Mouse (Mus musculus): ENCODE measurements around the gene Usp3. TPM values are rescaled to one million over a fixed set of nuclear protein-coding genes. Genes with fewer than 3 reads are reported as not detected.

Gene Usp3
- polyA plus RNA-seq, 1 experiment from 2014 or later, result 99.8 TPM

DNA sequence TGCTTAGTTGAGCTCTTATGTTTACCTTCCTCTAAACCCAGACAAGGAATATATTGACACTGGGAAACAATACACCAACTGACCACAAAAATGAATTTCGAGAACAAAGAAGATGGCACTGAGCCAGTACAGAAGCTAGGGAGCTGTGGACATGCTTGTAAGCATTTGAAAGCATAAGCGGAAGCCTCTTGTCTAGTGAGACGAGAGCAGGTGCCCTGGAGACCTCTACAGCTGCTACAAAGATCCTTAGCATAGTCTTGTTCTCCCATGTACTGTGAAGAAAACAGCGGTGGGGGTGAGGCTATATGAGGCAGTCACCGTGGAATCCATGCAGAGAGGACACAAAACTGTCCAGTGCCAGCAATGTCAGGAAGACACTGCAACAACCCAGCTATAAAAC, 74.0 kb downstream of the Usp3 start:
- Histone ChIP-seq H3K36me3 (ENCODE audit: control insufficient read depth, insufficient read depth, low read length) (peaks cover 8% of the 10 kb centered on the region; the same call in 1 of the 2 replicates), H3K27ac (ENCODE audit: low read depth, low read length) (no peak overlapping the region), H3K4me2 (ENCODE audit: low read depth, low read length, severe bottlenecking) (no peak overlapping the region), H3K27me3 (ENCODE audit: control insufficient read depth, insufficient read depth, low read length) (no peaks in the 10 kb centered on the region), H3K9me3 (ENCODE audit: control insufficient read depth, low read length) (no peaks in the 10 kb centered on the region), H3K9ac (ENCODE audit: low read length) (no peak overlapping the region), H3K4me3 (ENCODE audit: low read depth, low read length) (no peak overlapping the region), H3K4me1 (replicated peaks; ENCODE audit: control insufficient read depth, insufficient read depth, low read length) (no peaks in the 10 kb centered on the region)
- 83% methylated on average over 5 of the region's 5 CpGs for WGBS
- DNase-seq (ENCODE audit: low spot score), result no peak
- ATAC-seq (replicated peaks; ENCODE audit: low FRiP score), result no peak

DNA sequence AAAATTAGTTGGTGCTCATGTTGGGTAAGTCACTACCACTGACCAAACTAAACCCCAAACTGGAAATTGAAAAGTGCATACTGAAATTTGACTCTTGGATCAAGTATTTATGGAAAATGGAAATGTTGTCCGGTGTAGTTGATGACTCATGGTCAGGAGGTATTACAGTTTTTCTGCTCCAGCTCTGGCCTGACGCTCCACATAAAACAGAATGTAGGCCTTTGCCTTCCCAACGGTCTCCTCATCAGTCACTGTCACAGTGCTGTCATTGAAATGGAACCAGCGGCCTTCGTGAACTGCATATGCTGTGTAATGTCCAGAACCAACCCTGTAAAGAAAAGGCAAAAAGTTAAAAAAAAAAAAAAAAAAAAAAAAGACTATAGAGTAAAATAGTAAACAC, 74.7 kb downstream of the Usp3 start:
- Histone ChIP-seq H3K36me3 (ENCODE audit: control insufficient read depth, insufficient read depth, low read length) (peaks cover 8% of the 10 kb centered on the region; the same call in 1 of the 2 replicates), H3K4me1 (replicated peaks; ENCODE audit: control insufficient read depth, insufficient read depth, low read length) (no peaks in the 10 kb centered on the region), H3K27ac (ENCODE audit: low read depth, low read length) (no peak overlapping the region), H3K4me2 (ENCODE audit: low read depth, low read length, severe bottlenecking) (no peak overlapping the region), H3K9ac (ENCODE audit: low read length) (no peak overlapping the region), H3K4me3 (ENCODE audit: low read depth, low read length) (no peak overlapping the region), H3K9me3 (ENCODE audit: control insufficient read depth, low read length) (no peaks in the 10 kb centered on the region), H3K27me3 (ENCODE audit: control insufficient read depth, insufficient read depth, low read length) (no peaks in the 10 kb centered on the region)
- no peak for DNase-seq (ENCODE audit: low spot score)
- ATAC-seq (replicated peaks; ENCODE audit: low FRiP score), result no peak
- 95% methylated on average over 5 of the region's 5 CpGs for WGBS

DNA sequence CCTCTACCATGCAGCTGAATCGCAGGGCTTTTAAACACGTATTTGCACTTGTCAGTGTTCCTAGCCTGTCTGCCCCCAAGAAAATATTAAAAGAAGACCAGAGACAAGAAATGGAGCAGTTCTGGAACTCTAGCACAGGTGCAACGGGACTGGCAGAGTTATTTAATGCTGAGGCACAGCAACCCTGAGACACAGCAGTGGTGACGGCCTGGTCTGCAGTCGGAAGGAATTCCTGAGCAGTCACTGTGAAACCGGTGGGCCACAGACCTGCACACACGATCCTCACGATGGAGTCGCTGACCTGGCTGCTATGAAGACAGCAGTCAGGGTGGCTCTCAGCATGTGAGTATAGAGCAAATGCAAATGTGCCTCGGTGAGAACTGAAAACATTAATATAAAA, 75.2 kb downstream of the Usp3 start:
- no peak overlapping the region for H3K4me3 ChIP-seq (ENCODE audit: low read depth, low read length)
- WGBS, result 93% methylated on average over 10 of the region's 10 CpGs
- no peaks in the 10 kb centered on the region for H3K27me3 ChIP-seq (ENCODE audit: control insufficient read depth, insufficient read depth, low read length)
- H3K27ac ChIP-seq (ENCODE audit: low read depth, low read length), result no peak overlapping the region
- H3K4me1 ChIP-seq (replicated peaks; ENCODE audit: control insufficient read depth, insufficient read depth, low read length), result no peaks in the 10 kb centered on the region; the same call in 1 of the 2 replicates
- peaks cover 8% of the 10 kb centered on the region; the same call in 1 of the 2 replicates for H3K36me3 ChIP-seq (ENCODE audit: control insufficient read depth, insufficient read depth, low read length)
- no peak overlapping the region for H3K9ac ChIP-seq (ENCODE audit: low read length)
- DNase-seq (ENCODE audit: low spot score), result no peak
- H3K4me2 ChIP-seq (ENCODE audit: low read depth, low read length, severe bottlenecking), result no peak overlapping the region
- no peak for ATAC-seq (replicated peaks; ENCODE audit: low FRiP score)
- H3K9me3 ChIP-seq (ENCODE audit: control insufficient read depth, low read length), result no peaks in the 10 kb centered on the region

DNA sequence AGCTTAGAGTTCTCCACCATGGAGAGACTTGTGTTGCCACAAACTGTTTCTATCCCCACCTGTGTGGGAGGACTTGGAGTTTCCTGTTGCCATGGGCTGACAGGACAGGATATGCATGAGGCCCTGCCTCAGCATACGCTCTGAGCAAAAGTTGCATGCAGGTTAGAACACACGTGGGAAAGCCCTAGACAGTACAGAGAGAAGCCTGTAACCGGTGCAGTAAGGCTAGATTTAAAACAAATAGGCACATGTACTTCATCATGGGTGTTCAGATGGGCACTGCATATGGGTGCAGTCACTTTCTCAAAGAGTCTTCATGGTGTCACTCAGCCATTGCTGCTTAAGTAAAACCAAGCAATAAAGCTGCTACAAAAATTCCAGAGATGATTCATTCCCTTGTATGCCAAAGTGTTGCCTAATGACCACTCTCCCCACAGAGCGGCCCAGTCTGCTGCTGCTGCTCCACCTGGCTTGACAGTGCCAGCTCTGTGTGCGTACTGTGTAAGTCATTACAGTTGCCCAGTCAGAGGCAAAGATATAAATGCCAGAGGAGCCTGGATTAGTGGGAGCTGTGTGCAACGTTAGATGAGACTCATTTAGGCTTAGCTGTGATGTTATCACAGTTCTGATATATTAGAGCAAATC, 76.5 kb downstream of the Usp3 start:
- H3K4me2 ChIP-seq (ENCODE audit: low read depth, low read length, severe bottlenecking), result no peak overlapping the region
- no peak overlapping the region for H3K9ac ChIP-seq (ENCODE audit: low read length)
- 90% methylated on average over 6 of the region's 6 CpGs for WGBS
- peaks cover 3% of the 10 kb centered on the region; the same call in 1 of the 2 replicates for H3K4me1 ChIP-seq (replicated peaks; ENCODE audit: control insufficient read depth, insufficient read depth, low read length)
- no peak overlapping the region for H3K27ac ChIP-seq (ENCODE audit: low read depth, low read length)
- ATAC-seq (replicated peaks; ENCODE audit: low FRiP score) (no peak), DNase-seq (ENCODE audit: low spot score) (no peak)
- no peaks in the 10 kb centered on the region for H3K9me3 ChIP-seq (ENCODE audit: control insufficient read depth, low read length)
- H3K27me3 ChIP-seq (ENCODE audit: control insufficient read depth, insufficient read depth, low read length), result no peaks in the 10 kb centered on the region
- no peak overlapping the region for H3K4me3 ChIP-seq (ENCODE audit: low read depth, low read length)
- peaks cover 8% of the 10 kb centered on the region; the same call in 1 of the 2 replicates for H3K36me3 ChIP-seq (ENCODE audit: control insufficient read depth, insufficient read depth, low read length)

DNA sequence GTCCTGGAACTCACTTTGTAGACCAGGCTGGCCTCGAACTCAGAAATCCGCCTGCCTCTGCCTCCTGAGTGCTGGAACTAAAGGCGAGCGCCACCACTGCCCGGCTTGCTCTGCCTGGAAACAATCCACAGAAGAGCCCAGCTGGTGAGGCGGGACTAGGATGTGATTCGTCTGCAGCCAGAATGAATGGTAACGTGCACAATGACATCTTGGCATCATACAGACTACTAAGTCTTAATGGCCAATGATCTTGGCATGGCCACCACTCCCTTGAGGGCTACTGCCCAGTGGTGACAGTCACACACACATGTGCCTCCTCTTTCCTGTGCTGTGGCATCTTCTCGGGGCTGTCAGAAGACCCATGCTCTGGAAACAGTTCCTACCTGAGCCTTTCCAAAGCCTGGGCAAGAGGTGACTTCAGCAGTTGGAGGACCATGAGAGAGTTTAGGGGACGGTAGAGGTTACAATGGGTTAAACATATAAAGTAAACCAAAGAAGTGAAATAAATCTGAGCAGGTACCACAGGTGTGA, 77.2 kb downstream of the Usp3 start:
- Histone ChIP-seq H3K9me3 (ENCODE audit: control insufficient read depth, low read length) (no peaks in the 10 kb centered on the region), H3K9ac (ENCODE audit: low read length) (no peak overlapping the region), H3K4me1 (replicated peaks; ENCODE audit: control insufficient read depth, insufficient read depth, low read length) (peaks cover 7% of the 10 kb centered on the region; the same call in 1 of the 2 replicates), H3K27ac (ENCODE audit: low read depth, low read length) (no peak overlapping the region), H3K27me3 (ENCODE audit: control insufficient read depth, insufficient read depth, low read length) (no peaks in the 10 kb centered on the region), H3K4me2 (ENCODE audit: low read depth, low read length, severe bottlenecking) (no peak overlapping the region), H3K36me3 (ENCODE audit: control insufficient read depth, insufficient read depth, low read length) (peaks cover 8% of the 10 kb centered on the region; the same call in 1 of the 2 replicates), H3K4me3 (ENCODE audit: low read depth, low read length) (no peak overlapping the region)
- 88% methylated on average over 10 of the region's 10 CpGs for WGBS
- DNase-seq (ENCODE audit: low spot score), result peak; percentile 51
- no peak for ATAC-seq (replicated peaks; ENCODE audit: low FRiP score)

DNA sequence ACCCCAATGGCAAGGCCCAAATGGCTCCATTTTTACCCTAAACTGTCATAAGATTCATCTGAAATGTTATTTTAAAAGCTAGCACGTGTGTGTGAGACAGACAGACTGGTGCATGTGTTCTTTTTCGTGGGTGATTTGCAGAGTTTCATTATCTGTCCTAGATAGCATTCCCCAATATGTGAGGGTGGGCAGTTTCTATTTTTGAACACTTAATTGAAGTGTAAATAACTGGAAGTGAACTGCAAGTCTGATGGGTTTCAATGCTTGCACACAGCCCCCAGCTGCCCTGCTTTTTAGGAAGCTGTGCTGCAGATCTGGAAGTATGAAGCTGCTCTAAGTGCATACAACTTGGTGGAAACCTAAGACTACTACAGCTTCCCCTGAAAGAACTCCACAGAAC, 77.8 kb downstream of the Usp3 start:
- Histone ChIP-seq H3K4me2 (ENCODE audit: low read depth, low read length, severe bottlenecking) (no peak overlapping the region), H3K9ac (ENCODE audit: low read length) (no peak overlapping the region), H3K4me1 (replicated peaks; ENCODE audit: control insufficient read depth, insufficient read depth, low read length) (peaks cover 12% of the 10 kb centered on the region; the same call in 1 of the 2 replicates), H3K9me3 (ENCODE audit: control insufficient read depth, low read length) (no peaks in the 10 kb centered on the region), H3K4me3 (ENCODE audit: low read depth, low read length) (no peak overlapping the region), H3K27me3 (ENCODE audit: control insufficient read depth, insufficient read depth, low read length) (no peaks in the 10 kb centered on the region), H3K27ac (ENCODE audit: low read depth, low read length) (no peak overlapping the region), H3K36me3 (ENCODE audit: control insufficient read depth, insufficient read depth, low read length) (peaks cover 8% of the 10 kb centered on the region; the same call in 1 of the 2 replicates)
- 83% methylated on average over 2 of the region's 2 CpGs for WGBS
- no peak for DNase-seq (ENCODE audit: low spot score)
- no peak for ATAC-seq (replicated peaks; ENCODE audit: low FRiP score)

DNA sequence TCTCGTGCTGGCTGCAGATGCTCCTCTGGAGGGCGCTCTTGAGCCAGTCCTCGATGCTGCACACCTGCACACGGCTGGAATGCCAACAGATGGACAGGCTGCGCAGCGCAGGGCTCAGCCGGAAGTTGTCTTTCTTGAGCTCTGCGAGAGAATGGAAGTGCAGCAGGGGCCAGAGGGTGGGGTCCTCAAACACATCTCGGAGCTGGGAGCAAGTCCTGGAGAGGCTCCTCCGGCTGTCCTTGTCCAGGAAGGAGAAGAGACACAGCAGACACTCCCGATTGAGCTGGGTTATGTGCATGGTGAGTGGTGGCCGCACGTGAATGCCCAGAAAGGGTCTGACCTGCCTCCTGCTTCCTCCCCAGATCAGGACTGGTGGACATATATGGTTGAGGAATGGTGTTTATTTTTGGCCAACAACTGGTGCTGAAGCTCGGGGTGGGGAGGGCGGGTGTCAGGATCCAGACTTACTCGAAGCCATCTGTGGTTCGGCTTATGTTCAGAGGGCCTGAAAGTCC, 78.6 kb downstream of the Usp3 start, which contains the start of gene Fbxl22:
Gene Fbxl22, minus strand, starts transcription at position 338 of the 515 bp plus-strand sequence.
- Histone ChIP-seq H3K4me2 (ENCODE audit: low read depth, low read length, severe bottlenecking) (no peak within 1 kb of the TSS), H3K4me3 (ENCODE audit: low read depth, low read length) (no peak within 1 kb of the TSS), H3K9ac (ENCODE audit: low read length) (no peak within 1 kb of the TSS), H3K36me3 (ENCODE audit: control insufficient read depth, insufficient read depth, low read length) (peaks cover 8% of the 10 kb centered on the region; the same call in 1 of the 2 replicates), H3K4me1 (replicated peaks; ENCODE audit: control insufficient read depth, insufficient read depth, low read length) (peaks cover 12% of the 10 kb centered on the region; the same call in 1 of the 2 replicates), H3K27me3 (ENCODE audit: control insufficient read depth, insufficient read depth, low read length) (no peaks in the 10 kb centered on the region), H3K9me3 (ENCODE audit: control insufficient read depth, low read length) (no peaks in the 10 kb centered on the region), H3K27ac (ENCODE audit: low read depth, low read length) (no peak within 1 kb of the TSS)
- DNase-seq (ENCODE audit: low spot score), result peak; percentile 75
- 76% methylated on average over 17 of the region's 17 CpGs for WGBS
- ATAC-seq (replicated peaks; ENCODE audit: low FRiP score), result no peak

DNA sequence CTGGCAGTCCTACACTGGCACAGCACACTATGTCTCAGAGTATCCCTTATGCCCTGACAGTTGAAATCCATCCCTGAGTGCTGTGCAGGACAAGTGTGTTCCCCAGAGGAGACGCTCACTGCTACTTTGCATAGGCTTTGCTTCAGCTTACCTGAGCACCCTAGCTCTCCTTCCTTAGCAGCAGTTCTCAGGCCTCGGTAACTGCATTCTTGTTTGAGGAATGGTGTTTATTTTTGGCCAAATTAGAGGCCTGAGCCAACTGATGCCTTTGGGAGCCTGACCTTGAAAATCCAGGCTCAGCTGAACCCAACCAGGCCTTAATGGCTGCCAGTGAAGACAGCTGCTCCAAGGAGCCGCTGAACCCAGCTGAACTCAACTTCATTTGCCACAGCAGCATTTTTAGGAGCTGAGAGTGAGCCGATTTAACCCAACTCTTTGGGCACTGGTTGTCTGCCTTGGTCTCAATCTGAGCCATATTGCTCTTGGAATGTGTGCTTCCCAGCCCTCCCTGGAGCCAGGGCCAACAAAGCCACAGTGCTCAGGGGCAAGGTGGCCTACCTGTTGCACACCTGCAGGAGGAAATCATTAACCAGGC, 79.2 kb downstream of the Usp3 start:
- H3K27ac ChIP-seq (ENCODE audit: low read depth, low read length), result no peak overlapping the region
- H3K27me3 ChIP-seq (ENCODE audit: control insufficient read depth, insufficient read depth, low read length), result no peaks in the 10 kb centered on the region
- no peak for ATAC-seq (replicated peaks; ENCODE audit: low FRiP score)
- no peak overlapping the region for H3K4me2 ChIP-seq (ENCODE audit: low read depth, low read length, severe bottlenecking)
- 87% methylated on average over 4 of the region's 4 CpGs for WGBS
- no peak overlapping the region for H3K4me3 ChIP-seq (ENCODE audit: low read depth, low read length)
- no peak for DNase-seq (ENCODE audit: low spot score)
- peaks cover 12% of the 10 kb centered on the region; the same call in 1 of the 2 replicates for H3K4me1 ChIP-seq (replicated peaks; ENCODE audit: control insufficient read depth, insufficient read depth, low read length)
- H3K9ac ChIP-seq (ENCODE audit: low read length), result no peak overlapping the region
- peaks cover 11% of the 10 kb centered on the region; the same call in 1 of the 2 replicates for H3K36me3 ChIP-seq (ENCODE audit: control insufficient read depth, insufficient read depth, low read length)
- no peaks in the 10 kb centered on the region for H3K9me3 ChIP-seq (ENCODE audit: control insufficient read depth, low read length)
